Mouse (Mus musculus) spleen, adult 2 months (tissue): Measurements from ENCODE around the gene Sema4d. TPM values are rescaled to one million over a fixed set of nuclear protein-coding genes. Genes with fewer than 3 reads are reported as not detected.

Experiments used
- DNase-seq, 2 experiments: peaks; one replicate each; pipeline versions ENCODE4 v3.0.0 to v3.0.0-alpha.2; 2012 to 2021; ENCODE audit warnings: low spot score in 2 of 2, low read depth in 1 of 2
- H3K27ac ChIP-seq: fragments of 200-500 bp; 2 replicates; pipeline ENCODE4 v1.5.1; 2012; ENCODE audit warnings: low read length, inconsistent platforms; ENCODE audit not compliant: insufficient read depth
- H3K27me3 ChIP-seq: fragments of 200-500 bp; 2 replicates; pipeline ENCODE4 v1.6.1; 2012; ENCODE audit warnings: mild to moderate bottlenecking, moderate library complexity, low read length, inconsistent platforms; ENCODE audit not compliant: control insufficient read depth, insufficient read depth
- H3K36me3 ChIP-seq: fragments of 200-500 bp; 2 replicates; pipeline ENCODE4 v1.6.1; 2012; ENCODE audit warnings: mild to moderate bottlenecking, low read length, inconsistent platforms; ENCODE audit not compliant: control insufficient read depth, insufficient read depth
- H3K4me1 ChIP-seq: fragments of 200-500 bp; 2 replicates; pipeline ENCODE4 v1.6.1; 2011; ENCODE audit warnings: inconsistent platforms; ENCODE audit not compliant: control insufficient read depth, insufficient read depth, insufficient read length
- H3K4me3 ChIP-seq: fragments of 200-500 bp; 2 replicates; pipeline ENCODE4 v1.5.1; 2011; ENCODE audit warnings: mild to moderate bottlenecking, inconsistent platforms; ENCODE audit not compliant: insufficient read depth, insufficient read length; ENCODE audit errors: extremely low read depth
- CTCF ChIP-seq: fragments of 200-500 bp; IDR thresholded peaks from 2 replicates; pipeline ENCODE4 v1.5.1; 2011; ENCODE audit warnings: mild to moderate bottlenecking, inconsistent platforms; ENCODE audit not compliant: insufficient read depth, insufficient read length, insufficient replicate concordance; ENCODE audit errors: extremely low read depth
- POLR2A ChIP-seq: fragments of 200-500 bp; IDR thresholded peaks from 2 replicates; pipeline ENCODE4 v1.6.1; 2011; ENCODE audit warnings: low read depth, low read length, inconsistent platforms
- WGBS: fragments of 180-500 bp; shearing (Covaris S2); methylation state at CpG from one replicate; pipeline ENCODE4 v1.1.7; 2018; 5-methylcytosine and 5-hydroxymethylcytosine counted together
- polyA plus RNA-seq: library from polyadenylated mRNA; depleted of rRNA; stranded (reverse); fragments of >200 nt; gene quantifications from 2 replicates; pipeline ENCODE4 v1.2.3, GENCODE M21; 2012

The Sema4d gene
- polyA plus RNA-seq, 1 experiment, result 77.0 TPM

GRCm38 (mm10) chr13:51697897-51698296, 95.7 kb downstream of the Sema4d start:
- no peak overlapping the region for H3K4me3 ChIP-seq
- no peaks in the 10 kb centered on the region for H3K4me1 ChIP-seq
- no peak for DNase-seq
- peaks cover 19% of the 10 kb centered on the region for H3K36me3 ChIP-seq
- H3K27me3 ChIP-seq, result no peaks in the 10 kb centered on the region
- no peak overlapping the region for H3K27ac ChIP-seq
- 83% methylated on average over 4 of the region's 4 CpGs for WGBS
- TF ChIP-seq POLR2A, result no peak
- TF ChIP-seq CTCF, result no peak

- Histone ChIP-seq H3K27ac (no peak overlapping the region), H3K27me3 (no peaks in the 10 kb centered on the region), H3K36me3 (peaks cover 15% of the 10 kb centered on the region), H3K4me3 (no peak overlapping the region), H3K4me1 (no peaks in the 10 kb centered on the region)
- WGBS, result 89% methylated on average over 6 of the region's 6 CpGs
- no peak for DNase-seq
- TF ChIP-seq CTCF (no peak), POLR2A (no peak)
Observed at GRCm38 (mm10) chr13:51697455-51697854, 96.1 kb downstream of the Sema4d start.

GRCm38 (mm10) chr13:51696481-51696880, 97.1 kb downstream of the Sema4d start:
- H3K4me1 ChIP-seq, result no peaks in the 10 kb centered on the region
- peaks cover 10% of the 10 kb centered on the region; the same call in 1 of the 2 replicates for H3K36me3 ChIP-seq
- no peak overlapping the region for H3K4me3 ChIP-seq
- H3K27ac ChIP-seq, result no peak overlapping the region
- no peaks in the 10 kb centered on the region for H3K27me3 ChIP-seq
- no peak for TF ChIP-seq POLR2A
- no peak for TF ChIP-seq CTCF
- no peak for DNase-seq

- H3K4me1 ChIP-seq, result peaks cover 2% of the 10 kb centered on the region; the same call in 1 of the 2 replicates
- no peaks in the 10 kb centered on the region for H3K27me3 ChIP-seq
- peaks cover 19% of the 10 kb centered on the region for H3K36me3 ChIP-seq
- DNase-seq, result no peak
- H3K4me3 ChIP-seq, result no peak overlapping the region
- 35% methylated on average over 3 of the region's 3 CpGs for WGBS
- TF ChIP-seq POLR2A (no peak), CTCF (no peak)
- H3K27ac ChIP-seq, result no peak overlapping the region
Observed at GRCm38 (mm10) chr13:51688688-51689087, 104.9 kb downstream of the Sema4d start.

GRCm38 (mm10) chr13:51686966-51687365, 106.6 kb downstream of the Sema4d start:
- Histone ChIP-seq H3K4me3 (no peak overlapping the region), H3K27me3 (no peaks in the 10 kb centered on the region), H3K27ac (no peak overlapping the region), H3K4me1 (peaks cover 2% of the 10 kb centered on the region; the same call in 1 of the 2 replicates), H3K36me3 (peaks cover 32% of the 10 kb centered on the region)
- TF ChIP-seq POLR2A, result no peak
- no peak for TF ChIP-seq CTCF
- DNase-seq, result no peak
- WGBS, result 86% methylated on average over 5 of the region's 5 CpGs

GRCm38 (mm10) chr13:51685290-51685966, 108.1 kb downstream of the Sema4d start:
- Histone ChIP-seq H3K27me3 (no peaks in the 10 kb centered on the region), H3K36me3 (peaks cover 42% of the 10 kb centered on the region), H3K27ac (no peak overlapping the region), H3K4me3 (no peak overlapping the region), H3K4me1 (peaks cover 2% of the 10 kb centered on the region; the same call in 1 of the 2 replicates)
- TF ChIP-seq CTCF (no peak), POLR2A (no peak)
- DNase-seq, result no peak
- WGBS, result 81% methylated on average over 7 of the region's 7 CpGs

GRCm38 (mm10) chr13:51681634-51682033, 111.9 kb downstream of the Sema4d start:
- peaks cover 62% of the 10 kb centered on the region for H3K36me3 ChIP-seq
- TF ChIP-seq POLR2A (no peak), CTCF (no peak)
- no peak for DNase-seq

More at GRCm38 (mm10) chr13:51681634-51682033, 111.9 kb downstream of the Sema4d start:
- H3K4me1 ChIP-seq, result no peaks in the 10 kb centered on the region
- WGBS, result 96% methylated on average over 8 of the region's 8 CpGs
- no peaks in the 10 kb centered on the region for H3K27me3 ChIP-seq
- no peak overlapping the region for H3K27ac ChIP-seq
- no peak overlapping the region for H3K4me3 ChIP-seq
